Mouse (Mus musculus) kidney, adult 2 months (tissue): ENCODE measurements around the gene Oas1f.

Source experiments
- CTCF ChIP-seq: fragments of 200-500 bp; conservative IDR thresholded peaks from 2 replicates; pipeline ENCODE4 v1.5.1; 2011; ENCODE audit warnings: low read depth, mild to moderate bottlenecking, control low read depth, low read length, moderate library complexity, mixed read lengths; ENCODE audit not compliant: insufficient read depth, insufficient read length
- POLR2A ChIP-seq: fragments of 200-500 bp; IDR thresholded peaks from one replicate; pipeline ENCODE4 v1.6.1; 2011; ENCODE audit warnings: low read depth, low read length, control low read depth

- TF ChIP-seq POLR2A (no peak), CTCF (no peak)
Observed at GRCm38 (mm10) chr5:120887831-120888230, 40.7 kb downstream of the Oas1f start.
